Mouse (Mus musculus) urinary bladder, postnatal 4 days (tissue): ENCODE measurements around the gene Vmn2r20.
"Not testable (repeated sequence)": the region's sequence is repeated elsewhere in the genome, so short reads cannot be mapped to it uniquely, and the experiment has no call there.

Source experiments
- DNase-seq, 2 experiments: peaks; one replicate each; pipeline ENCODE4 v3.0.0; 2021 to 2022; ENCODE audit warnings: low spot score in 2 of 2

Vmn2r20 gene

DNA sequence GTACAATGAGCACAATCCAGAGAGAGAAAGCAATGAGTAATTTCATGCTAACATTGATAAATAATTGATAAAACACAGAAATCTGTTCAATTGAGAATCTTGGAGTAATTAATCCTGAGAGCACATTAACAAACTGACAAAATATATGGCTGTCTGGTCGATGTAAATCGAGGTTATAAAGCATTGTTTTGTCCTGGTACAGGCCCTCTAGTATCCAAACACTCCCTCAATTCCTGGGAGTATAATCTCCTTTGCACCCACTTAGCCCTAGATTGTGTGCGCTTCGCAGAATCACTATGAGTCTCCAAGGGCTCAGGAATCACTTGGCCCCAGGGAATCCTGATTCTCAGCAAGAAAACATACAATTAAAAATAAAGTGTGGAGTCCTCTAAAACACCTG, at the start of gene Vmn2r20:
TSS of gene Vmn2r20 (minus strand) at position 101 of the 400 bp plus-strand sequence.
- not testable (repeated sequence) for DNase-seq

DNA sequence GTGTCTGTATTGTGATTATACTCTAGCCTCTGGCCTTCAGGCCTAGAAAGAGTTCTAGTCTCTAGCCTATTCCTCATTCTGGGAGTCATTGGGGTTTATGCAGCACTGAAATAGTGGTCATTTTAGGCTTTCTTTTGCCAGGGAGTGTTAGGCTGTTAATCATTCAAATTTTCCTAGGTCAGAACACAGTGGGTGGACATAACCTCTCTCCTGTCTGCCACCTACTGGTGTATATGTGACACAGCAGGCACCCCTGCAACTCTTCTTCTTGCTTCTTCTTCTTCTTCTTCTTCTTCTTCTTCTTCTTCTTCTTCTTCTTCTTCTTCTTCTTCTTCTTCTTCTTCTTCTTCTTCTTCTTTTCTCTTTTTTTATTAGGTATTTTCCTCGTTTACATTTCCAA, 6.5 kb upstream of the Vmn2r20 start:
- DNase-seq: not testable (repeated sequence)

DNA sequence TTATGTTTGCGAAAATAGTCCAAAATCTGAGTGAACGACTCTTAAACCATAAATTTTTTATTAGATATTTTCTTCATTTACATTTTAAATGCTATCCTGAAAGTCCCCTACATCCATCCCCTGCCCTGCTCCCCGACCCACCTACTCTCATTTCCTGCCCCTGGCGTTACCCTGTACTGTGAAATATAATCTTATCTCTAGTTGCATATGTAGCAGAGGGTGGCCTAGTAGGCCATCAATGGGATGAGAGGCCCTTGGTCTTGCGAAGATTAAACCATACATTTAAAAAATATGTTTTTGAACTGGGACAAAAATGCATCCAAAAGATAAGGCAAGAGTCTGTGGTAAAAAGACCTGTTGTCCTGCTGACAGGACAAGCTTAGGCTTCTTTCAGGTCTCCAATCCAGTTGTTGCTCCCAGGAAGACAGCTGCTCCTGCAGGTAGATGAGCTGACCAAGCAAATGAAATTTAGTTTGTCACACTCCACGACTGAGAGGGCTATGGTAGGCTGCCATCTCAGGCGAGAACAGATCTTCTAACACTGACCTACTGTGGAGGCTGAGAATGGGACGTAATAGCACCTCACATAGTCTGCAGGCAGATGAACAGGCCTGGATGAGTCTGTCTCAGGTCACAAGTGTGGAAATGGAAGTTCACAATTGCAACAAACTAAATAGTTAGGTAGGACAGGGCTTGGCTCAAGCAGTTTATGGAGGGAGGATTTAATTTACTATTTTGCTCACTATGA, 10.8 kb downstream of the Vmn2r20 start:
- not testable (repeated sequence) for DNase-seq

GRCm38 (mm10) chr6:123388824-123389223, 29.1 kb downstream of the Vmn2r20 start:
- not testable (repeated sequence) for DNase-seq

GRCm38 (mm10) chr6:123346141-123346540, 71.8 kb downstream of the Vmn2r20 start:
- no peak for DNase-seq

- no peak for DNase-seq
These were observed 77.8 kb downstream of the Vmn2r20 start for GRCm38 (mm10) chr6:123340093-123340492.

DNA sequence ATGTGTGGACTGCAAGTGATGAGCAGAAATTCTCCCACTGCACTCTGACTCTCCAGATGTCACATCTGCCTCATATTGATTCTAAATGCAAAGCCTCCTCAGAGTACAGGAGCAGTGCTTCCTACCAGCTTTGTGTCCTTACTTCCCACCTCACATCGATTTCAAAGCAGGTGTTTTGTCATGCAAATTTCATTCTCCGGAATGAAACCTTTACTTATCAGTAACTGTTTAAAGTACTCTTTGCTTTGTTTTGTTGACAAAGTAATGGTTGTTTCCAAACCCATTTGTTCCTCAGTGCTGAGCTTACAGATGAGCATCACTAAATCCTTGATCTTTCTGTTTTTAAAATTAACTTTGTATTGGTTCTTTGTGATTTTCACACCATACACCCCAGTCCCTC, 85.4 kb downstream of the Vmn2r20 start:
- no peak for DNase-seq
